Mouse (Mus musculus): ENCODE data around the gene Ppdpf.

The Ppdpf gene

GRCm38 (mm10) chr2:181218881-181219485, 31.9 kb downstream of the Ppdpf start:
- DNase-seq (ENCODE audit: low spot score in 2 of 2) = no peak

GRCm38 (mm10) chr2:181219538-181220216, 32.6 kb downstream of the Ppdpf start, which contains the start of gene Fndc11:
Gene Fndc11, plus strand, starts transcription at chr2:181220013.
- peak; percentile 9 to 31 for DNase-seq (ENCODE audit: low spot score in 2 of 2)

- DNase-seq (ENCODE audit: low spot score in 2 of 2) = no peak
Measured at GRCm38 (mm10) chr2:181220361-181220760, 33.3 kb downstream of the Ppdpf start.

GRCm38 (mm10) chr2:181224994-181225393, 37.9 kb downstream of the Ppdpf start:
- no peak for DNase-seq (ENCODE audit: low spot score in 2 of 2)

GRCm38 (mm10) chr2:181227122-181227521, 40.1 kb downstream of the Ppdpf start:
- no peak for DNase-seq (ENCODE audit: low spot score in 2 of 2)

GRCm38 (mm10) chr2:181228335-181228734, 41.3 kb downstream of the Ppdpf start:
- DNase-seq (ENCODE audit: low spot score in 2 of 2) = no peak

- DNase-seq (ENCODE audit: low spot score in 2 of 2) = no peak
Measured at GRCm38 (mm10) chr2:181231171-181231570, 44.1 kb downstream of the Ppdpf start.

GRCm38 (mm10) chr2:181233443-181233842, 46.4 kb downstream of the Ppdpf start:
- no peak for DNase-seq (ENCODE audit: low spot score in 2 of 2)

GRCm38 (mm10) chr2:181234680-181235079, 47.6 kb downstream of the Ppdpf start:
- DNase-seq (ENCODE audit: low spot score in 2 of 2) = no peak

- DNase-seq (ENCODE audit: low spot score in 2 of 2) = no peak
Measured at GRCm38 (mm10) chr2:181235681-181236566, 48.9 kb downstream of the Ppdpf start.

GRCm38 (mm10) chr2:181237251-181238014, 50.4 kb downstream of the Ppdpf start:
- DNase-seq (ENCODE audit: low spot score in 2 of 2) = no peak

GRCm38 (mm10) chr2:181238091-181238610, 51.1 kb downstream of the Ppdpf start:
- DNase-seq (ENCODE audit: low spot score in 2 of 2) = no peak
